Mouse (Mus musculus) stomach, embryonic 14.5 days (tissue): Measurements from ENCODE around the gene Rpap1. TPM values are rescaled to one million over a fixed set of nuclear protein-coding genes. Genes with fewer than 3 reads are reported as not detected.

Experiments used
- ATAC-seq: fragments of 200-750 bp; cut with Nextera tagmentation; 2 replicates; pipeline ENCODE4 v1.8.0; 2017; ENCODE audit warnings: low read depth, moderate TSS enrichment; ENCODE audit not compliant: insufficient number of reproducible peaks, insufficient read depth, low FRiP score
- H3K27ac ChIP-seq: fragments of 300-500 bp; sonication (generic); 2 replicates; pipeline ENCODE4 v1.5.1; 2014; ENCODE audit warnings: mild to moderate bottlenecking, low read length, moderate library complexity, mixed read lengths
- H3K27me3 ChIP-seq: fragments of 300-500 bp; sonication (generic); 2 replicates; pipeline ENCODE4 v1.6.1; 2014; ENCODE audit warnings: low read length, control low read depth, mixed read lengths; ENCODE audit not compliant: control insufficient read depth, insufficient read depth
- H3K36me3 ChIP-seq: fragments of 300-500 bp; sonication (generic); 2 replicates; pipeline ENCODE4 v1.6.1; 2014; ENCODE audit warnings: mild to moderate bottlenecking, control low read depth, low read length, moderate library complexity, mixed read lengths; ENCODE audit not compliant: control insufficient read depth, insufficient read depth
- H3K4me1 ChIP-seq: fragments of 300-500 bp; sonication (generic); 2 replicates; pipeline ENCODE4 v1.6.1; 2014; ENCODE audit warnings: low read length, control low read depth, mixed read lengths; ENCODE audit not compliant: control insufficient read depth, insufficient read depth
- H3K4me2 ChIP-seq: fragments of 300-500 bp; sonication (generic); replicated peaks from 2 replicates; pipeline ENCODE4 v1.6.1; 2014; ENCODE audit warnings: low read depth, low read length, control low read depth
- H3K4me3 ChIP-seq: fragments of 300-500 bp; sonication (generic); 2 replicates; pipeline ENCODE4 v1.5.1; 2014; ENCODE audit warnings: low read depth, low read length, control low read depth
- H3K9ac ChIP-seq: fragments of 300-500 bp; sonication (generic); replicated peaks from 2 replicates; pipeline ENCODE4 v1.6.1; 2014; ENCODE audit warnings: low read depth, mild to moderate bottlenecking, control low read depth, low read length, moderate library complexity, mixed read lengths
- H3K9me3 ChIP-seq: fragments of 300-500 bp; sonication (generic); 2 replicates; pipeline ENCODE4 v1.6.1; 2016; ENCODE audit warnings: low read depth, low read length, control low read depth; ENCODE audit not compliant: control insufficient read depth
- WGBS: fragments of 180-500 bp; shearing (Covaris S2); extraction: QIAGEN DNeasy Blood & Tissue Kit; methylation state at CpG from one replicate; pipeline ENCODE4 v1.1.7; 2014; 5-methylcytosine and 5-hydroxymethylcytosine counted together
- polyA plus RNA-seq: library from polyadenylated mRNA; unstranded; fragments of >200 nt; fragmentation: Nextera tagmentation; extraction: Ambion mirVana; gene quantifications from 2 replicates; pipeline ENCODE4 v1.2.1, GENCODE M21; 2014

Rpap1 gene
- polyA plus RNA-seq, 1 experiment from 2014 or later, result 28.2 TPM

GRCm38 (mm10) chr2:119802767-119803617 is 15.7 kb upstream of the Rpap1 start:
- 51% methylated on average over 10 of the region's 10 CpGs for WGBS
- Histone ChIP-seq H3K9me3 (no peaks in the 10 kb centered on the region), H3K36me3 (peaks cover 6% of the 10 kb centered on the region; the same call in 1 of the 2 replicates), H3K4me3 (no peak overlapping the region), H3K4me2 (0 out of 2 replicates have a peak overlapping the region, but pooled peaks have one; percentile 8), H3K27ac (peak overlapping the region; percentile 36; the same call in 1 of the 2 replicates), H3K9ac (no peak overlapping the region), H3K27me3 (no peaks in the 10 kb centered on the region), H3K4me1 (peaks cover 23% of the 10 kb centered on the region)
- ATAC-seq, result peak; percentile 82

GRCm38 (mm10) chr2:119800876-119801846 is 13.8 kb upstream of the Rpap1 start:
- no peaks in the 10 kb centered on the region for H3K27me3 ChIP-seq
- peaks cover 29% of the 10 kb centered on the region for H3K4me1 ChIP-seq
- no peak for ATAC-seq
- H3K27ac ChIP-seq, result no peak overlapping the region
- 51% methylated on average over 15 of the region's 15 CpGs for WGBS
- peak overlapping the region; percentile 91 for H3K4me2 ChIP-seq
- no peak overlapping the region for H3K9ac ChIP-seq
- H3K36me3 ChIP-seq, result peaks cover 6% of the 10 kb centered on the region; the same call in 1 of the 2 replicates
- H3K9me3 ChIP-seq, result no peaks in the 10 kb centered on the region
- peak overlapping the region; percentile 88 for H3K4me3 ChIP-seq

- peak overlapping the region; percentile 67 for H3K27ac ChIP-seq
- no peak for ATAC-seq
Observed at GRCm38 (mm10) chr2:119799961-119800550, 12.7 kb upstream of the Rpap1 start.

GRCm38 (mm10) chr2:119799181-119799960 is 12.0 kb upstream of the Rpap1 start:
- Histone ChIP-seq H3K27me3 (no peaks in the 10 kb centered on the region), H3K9me3 (no peaks in the 10 kb centered on the region), H3K4me2 (peak overlapping the region; percentile 91), H3K9ac (peak overlapping the region; percentile 78), H3K36me3 (no peaks in the 10 kb centered on the region; the same call in 1 of the 2 replicates), H3K27ac (peak overlapping the region; percentile 67), H3K4me1 (peaks cover 26% of the 10 kb centered on the region), H3K4me3 (peak overlapping the region; percentile 88)
- WGBS, result under 1% methylated on average over 44 of the region's 89 CpGs
- ATAC-seq, result peak; percentile 57

More at GRCm38 (mm10) chr2:119799961-119800550, 12.7 kb upstream of the Rpap1 start:
- peak overlapping the region; percentile 88 for H3K4me3 ChIP-seq
- no peaks in the 10 kb centered on the region; the same call in 1 of the 2 replicates for H3K36me3 ChIP-seq
- WGBS, result under 1% methylated on average over 27 of the region's 27 CpGs
- H3K27me3 ChIP-seq, result no peaks in the 10 kb centered on the region
- H3K4me1 ChIP-seq, result peaks cover 26% of the 10 kb centered on the region
- H3K4me2 ChIP-seq, result peak overlapping the region; percentile 91
- no peaks in the 10 kb centered on the region for H3K9me3 ChIP-seq
- peak overlapping the region; percentile 78 for H3K9ac ChIP-seq

- H3K4me1 ChIP-seq, result peaks cover 23% of the 10 kb centered on the region
- no peak overlapping the region for H3K4me3 ChIP-seq
- no peaks in the 10 kb centered on the region for H3K27me3 ChIP-seq
- peak overlapping the region; percentile 91; the same call in 1 of the 2 replicates for H3K4me2 ChIP-seq
- WGBS, result 13% methylated on average over 13 of the region's 13 CpGs
- no peak overlapping the region for H3K27ac ChIP-seq
- no peak for ATAC-seq
- no peaks in the 10 kb centered on the region for H3K9me3 ChIP-seq
- no peak overlapping the region for H3K9ac ChIP-seq
- H3K36me3 ChIP-seq, result no peaks in the 10 kb centered on the region
Observed at GRCm38 (mm10) chr2:119798246-119798927, 11.1 kb upstream of the Rpap1 start.

- no peak within 1 kb of the TSS for H3K9ac ChIP-seq
- H3K27ac ChIP-seq, result no peak within 1 kb of the TSS
- H3K9me3 ChIP-seq, result no peaks in the 10 kb centered on the region
- 66% methylated on average over 5 of the region's 5 CpGs for WGBS
- no peaks in the 10 kb centered on the region for H3K27me3 ChIP-seq
- H3K4me1 ChIP-seq, result peaks cover 17% of the 10 kb centered on the region
- H3K4me2 ChIP-seq, result no peak within 1 kb of the TSS
- no peaks in the 10 kb centered on the region for H3K36me3 ChIP-seq
- no peak for ATAC-seq
- no peak within 1 kb of the TSS for H3K4me3 ChIP-seq
Observed at GRCm38 (mm10) chr2:119797279-119797783, 10.0 kb upstream of the Rpap1 start, which contains the start of gene Tyro3. Gene Tyro3, plus strand, starts transcription at chr2:119797733.

- no peak overlapping the region for H3K4me2 ChIP-seq
- no peaks in the 10 kb centered on the region; the same call in 1 of the 2 replicates for H3K36me3 ChIP-seq
- peaks cover 6% of the 10 kb centered on the region; the same call in 1 of the 2 replicates for H3K4me1 ChIP-seq
- no peaks in the 10 kb centered on the region for H3K9me3 ChIP-seq
- no peak overlapping the region for H3K27ac ChIP-seq
- no peak overlapping the region for H3K9ac ChIP-seq
- 84% methylated on average over 2 of the region's 2 CpGs for WGBS
- H3K27me3 ChIP-seq, result no peaks in the 10 kb centered on the region
- no peak for ATAC-seq
- H3K4me3 ChIP-seq, result no peak overlapping the region
Observed at GRCm38 (mm10) chr2:119789996-119790395, 2.7 kb upstream of the Rpap1 start.
